10 mouse cellular contexts compared by ENCODE assay signal in genomic region chr7:133765849-133766243, GRCm38 (mm10). TPM values are rescaled to one million over a fixed set of nuclear protein-coding genes. Genes with fewer than 3 reads are reported as not detected.
DNase-seq lines count a peak whose midpoint lies in the region; ATAC-seq and TF ChIP-seq lines count a peak whose summit lies in the region.
"Had no signal": no experiment of that assay in that cellular context is flagged by ENCODE, and none has a peak within 500 bp of the region (broad histone marks: within the 10 kb centered on the region; RNA-seq: fewer than 3 reads in every experiment).

No protein-coding gene starts in this region.

- no peaks in the 10 kb centered on the region for H3K36me3 ChIP-seq in E14TG2a.4 (ENCODE audit: insufficient read depth, low read length)
- no peaks in the 10 kb centered on the region for H3K36me3 ChIP-seq in forebrain, embryonic 16.5 days (ENCODE audit: control insufficient read depth, insufficient read depth)
- no peaks in the 10 kb centered on the region for H3K36me3 ChIP-seq in hindbrain, embryonic 15.5 days
- H3K36me3 ChIP-seq in stomach, postnatal 0 days (ENCODE audit: control insufficient read depth, insufficient read depth, low read length): no peaks in the 10 kb centered on the region

- H3K4me3 ChIP-seq in E14TG2a.4 (replicated peaks; ENCODE audit: low read length): 0 out of 2 replicates have a peak overlapping the region, but pooled peaks have one; percentile 20
- no peak overlapping the region for H3K4me3 ChIP-seq in forebrain, embryonic 16.5 days (replicated peaks; ENCODE audit: low read length)
- H3K4me3 ChIP-seq in hindbrain, embryonic 15.5 days: no peak overlapping the region
- no peak overlapping the region for H3K4me3 ChIP-seq in stomach, postnatal 0 days (ENCODE audit: low read depth, low read length)
- H3K4me3 ChIP-seq: erythroblast, embryonic 14.5 days had no signal

- H3K27me3 ChIP-seq in E14TG2a.4 (ENCODE audit: insufficient read depth, low read length): no peaks in the 10 kb centered on the region
- H3K27me3 ChIP-seq in forebrain, embryonic 16.5 days (replicated peaks; ENCODE audit: control insufficient read depth, insufficient read depth, low read length): no peaks in the 10 kb centered on the region
- no peaks in the 10 kb centered on the region for H3K27me3 ChIP-seq in hindbrain, embryonic 15.5 days
- no peaks in the 10 kb centered on the region for H3K27me3 ChIP-seq in stomach, postnatal 0 days (ENCODE audit: control insufficient read depth, insufficient read depth, low read length)

- 0 out of 2 replicates have a peak overlapping the region, but pooled peaks have one; percentile 10 for H3K4me2 ChIP-seq in forebrain, embryonic 16.5 days (ENCODE audit: low read length)
- H3K4me2 ChIP-seq in hindbrain, embryonic 15.5 days: 0 out of 2 replicates have a peak overlapping the region, but pooled peaks have one; percentile 16
- no peak overlapping the region for H3K4me2 ChIP-seq in stomach, postnatal 0 days (replicated peaks; ENCODE audit: low read depth)

- peak; percentile 88 for ATAC-seq in forebrain, embryonic 16.5 days
- peak; percentile 87 for ATAC-seq in hindbrain, embryonic 15.5 days (ENCODE audit: low FRiP score, low read depth)
- no peak; the same call in 1 of the 2 replicates for ATAC-seq in stomach, postnatal 0 days (ENCODE audit: low FRiP score, low TSS enrichment)

- WGBS in forebrain, embryonic 16.5 days: 13% methylated on average over 13 of the region's 13 CpGs
- 40% methylated on average over 13 of the region's 13 CpGs for WGBS in hindbrain, embryonic 15.5 days
- WGBS in stomach, postnatal 0 days: 78% methylated on average over 13 of the region's 13 CpGs

- H3K4me1 ChIP-seq in E14TG2a.4 (replicated peaks; ENCODE audit: low read depth, low read length): peaks cover 61% of the 10 kb centered on the region
- H3K4me1 ChIP-seq in forebrain, embryonic 16.5 days (replicated peaks; ENCODE audit: control insufficient read depth, insufficient read depth, low read length): peaks cover 33% of the 10 kb centered on the region
- peaks cover 17% of the 10 kb centered on the region for H3K4me1 ChIP-seq in hindbrain, embryonic 15.5 days (replicated peaks)
- no peaks in the 10 kb centered on the region for H3K4me1 ChIP-seq in stomach, postnatal 0 days (replicated peaks; ENCODE audit: control insufficient read depth, insufficient read depth)

- TF ChIP-seq EP300 in stomach, postnatal 0 days (optimal IDR thresholded peaks at IDR 0.05): no peak

- peak overlapping the region; percentile 33 for H3K9ac ChIP-seq in forebrain, embryonic 16.5 days (replicated peaks; ENCODE audit: low read depth, low read length)
- H3K9ac ChIP-seq in hindbrain, embryonic 15.5 days: no peak overlapping the region
- no peak overlapping the region for H3K9ac ChIP-seq in stomach, postnatal 0 days (ENCODE audit: low read length)

- no peak for TF ChIP-seq CTCF in E14TG2a.4 (conservative IDR thresholded peaks at IDR 0.05; ENCODE audit: low read length)
- TF ChIP-seq CTCF in stomach, postnatal 0 days (IDR thresholded peaks at IDR 0.05; ENCODE audit: low read depth): no peak

- peaks cover 4% of the 10 kb centered on the region; the same call in 1 of the 2 replicates for H3K9me3 ChIP-seq in E14TG2a.4 (ENCODE audit: low read length)
- no peaks in the 10 kb centered on the region for H3K9me3 ChIP-seq in forebrain, embryonic 16.5 days (ENCODE audit: control insufficient read depth, low read length)
- H3K9me3 ChIP-seq in hindbrain, embryonic 15.5 days: no peaks in the 10 kb centered on the region
- no peaks in the 10 kb centered on the region for H3K9me3 ChIP-seq in stomach, postnatal 0 days (ENCODE audit: control insufficient read depth, low read length)

- peak overlapping the region; percentile 86 for H3K27ac ChIP-seq in forebrain, embryonic 16.5 days (ENCODE audit: low read length)
- peak overlapping the region; percentile 77 for H3K27ac ChIP-seq in hindbrain, embryonic 15.5 days (replicated peaks)
- H3K27ac ChIP-seq in stomach, postnatal 0 days (replicated peaks): no peak overlapping the region

- DNase-seq in adrenal gland, postnatal 36 days: peak; percentile 64 to 75
- DNase-seq in lung, postnatal 36 days: peak; percentile 85
- no peak for DNase-seq in spleen, postnatal 10 days (ENCODE audit: low spot score in 2 of 2)
- DNase-seq in stomach, postnatal 0 days (ENCODE audit: low spot score): no peak
- DNase-seq in MN1 (ENCODE audit: low spot score): no peak

RNA-seq across cellular contexts. Expression of gene Fank1, which starts 10.8 kb away (rescaled TPM):
- total RNA-seq in adrenal gland, postnatal 36 days (2021): under 1 TPM in 1 of 2 experiments, not detected in 1; 0.50 TPM
- 3.0 and 3.3 TPM in 2 replicates for polyA plus RNA-seq in forebrain, embryonic 16.5 days (2015; fragmentation: Nextera tagmentation; extraction: Ambion mirVana)
- 4.3 and 5.1 TPM in 2 replicates for polyA plus RNA-seq in hindbrain, embryonic 15.5 days (2015; fragmentation: Nextera tagmentation; extraction: Ambion mirVana)
- 0.34 and 0.50 TPM in 2 replicates for polyA plus RNA-seq in stomach, postnatal 0 days (2015; fragmentation: Nextera tagmentation; extraction: Ambion mirVana)
- total RNA-seq: liver, adult 2 months had no signal
- polyA plus RNA-seq: erythroblast, embryonic 14.5 days; liver, adult 2 months had no signal

RNA-seq across cellular contexts. Expression of gene Dhx32, which starts 16.7 kb away (rescaled TPM):
- total RNA-seq in adrenal gland, postnatal 36 days (2021): 10 to 100 TPM; 57.7 to 62.5 TPM
- polyA plus RNA-seq in forebrain, embryonic 16.5 days (2015; fragmentation: Nextera tagmentation; extraction: Ambion mirVana): 50.8 and 51.0 TPM in 2 replicates
- polyA plus RNA-seq in hindbrain, embryonic 15.5 days (2015; fragmentation: Nextera tagmentation; extraction: Ambion mirVana): 37.7 and 42.0 TPM in 2 replicates
- polyA plus RNA-seq in stomach, postnatal 0 days (2015; fragmentation: Nextera tagmentation; extraction: Ambion mirVana): 57.6 and 59.8 TPM in 2 replicates

RNA-seq across cellular contexts. Expression of gene Uros, which starts 56.0 kb away (rescaled TPM):
- total RNA-seq in adrenal gland, postnatal 36 days (2021): 10 to 100 TPM; 13.3 to 16.1 TPM
- polyA plus RNA-seq in forebrain, embryonic 16.5 days (2015; fragmentation: Nextera tagmentation; extraction: Ambion mirVana): 51.5 and 57.6 TPM in 2 replicates
- 53.1 and 54.4 TPM in 2 replicates for polyA plus RNA-seq in hindbrain, embryonic 15.5 days (2015; fragmentation: Nextera tagmentation; extraction: Ambion mirVana)
- polyA plus RNA-seq in stomach, postnatal 0 days (2015; fragmentation: Nextera tagmentation; extraction: Ambion mirVana): 13.3 and 13.9 TPM in 2 replicates

RNA-seq across cellular contexts. Expression of gene Bccip, which starts 56.7 kb away (rescaled TPM):
- 10 to 100 TPM; 61.7 to 64.2 TPM for total RNA-seq in adrenal gland, postnatal 36 days (2021)
- polyA plus RNA-seq in forebrain, embryonic 16.5 days (2015; fragmentation: Nextera tagmentation; extraction: Ambion mirVana): 110 and 115 TPM in 2 replicates
- polyA plus RNA-seq in hindbrain, embryonic 15.5 days (2015; fragmentation: Nextera tagmentation; extraction: Ambion mirVana): 92.7 and 96.8 TPM in 2 replicates
- 100 and 105 TPM in 2 replicates for polyA plus RNA-seq in stomach, postnatal 0 days (2015; fragmentation: Nextera tagmentation; extraction: Ambion mirVana)

Comparison
In these comparisons a context has a peak if more than half of its experiments do, and no peak if none do; other contexts are left out.
1. DNase-seq: peak in adrenal gland, postnatal 36 days (2 of 2) and lung, postnatal 36 days (single experiment); none in spleen, postnatal 10 days (0 of 2), stomach, postnatal 0 days (single experiment) and MN1 (single experiment).